Mouse (Mus musculus) B cell, adult 62 days (primary cell): ENCODE results near the gene Lix1l. TPM values are rescaled to one million over a fixed set of nuclear protein-coding genes. Genes with fewer than 3 reads are reported as not detected.

Experiments
- total RNA-seq: library from RNA; stranded (reverse); gene quantifications from 4 replicates; pipeline ENCODE4 v1.2.4, GENCODE M21; 2023

Gene Lix1l
- 0.27 to 0.91 TPM (median 0.36 TPM) in 4 replicates for total RNA-seq

GRCm38 (mm10) chr3:96600639-96601250, at the start of gene Lix1l:
Gene Lix1l, plus strand, starts transcription at chr3:96601149.

GRCm38 (mm10) chr3:96557694-96558093, 43.3 kb upstream of the Lix1l start, which contains the start of gene Txnip:
Gene Txnip, plus strand, starts transcription at chr3:96557957.

GRCm38 (mm10) chr3:96576690-96577541, 24.0 kb upstream of the Lix1l start, which contains the start of gene Gm16253:
Gene Gm16253, plus strand, starts transcription at chr3:96576984.

GRCm38 (mm10) chr3:96593790-96594560, 7.0 kb upstream of the Lix1l start, which contains the start of gene Polr3gl:
Gene Polr3gl, minus strand, starts transcription at chr3:96594181.

GRCm38 (mm10) chr3:96596228-96596707, 4.7 kb upstream of the Lix1l start, which contains the start of gene Ankrd34a:
Gene Ankrd34a, plus strand, starts transcription at chr3:96596636.

GRCm38 (mm10) chr3:96629729-96630600, 29.0 kb downstream of the Lix1l start, which contains the start of gene Rbm8a:
Gene Rbm8a, plus strand, starts transcription at chr3:96629933.

GRCm38 (mm10) chr3:96634928-96635879, 34.3 kb downstream of the Lix1l start, which contains the start of the genes Pex11b and Gm42957:
Gene Pex11b, plus strand, starts transcription at chr3:96635376.
Gene Gm42957, plus strand, starts transcription at chr3:96635474.

GRCm38 (mm10) chr3:96645018-96645649, 44.2 kb downstream of the Lix1l start, which contains the start of gene Itga10:
Gene Itga10, plus strand, starts transcription at chr3:96645584.

GRCm38 (mm10) chr3:96669727-96670468, 68.9 kb downstream of the Lix1l start, which contains the start of gene Ankrd35:
Gene Ankrd35, plus strand, starts transcription at chr3:96670131.

Other genes with a start within 250 kb of the Lix1l start
- not detected in 4 replicates for gene BC107364, start 148.8 kb upstream of the Lix1l start, total RNA-seq
- gene Hfe2, start 76.0 kb upstream of the Lix1l start, total RNA-seq, result not detected in 4 replicates
- gene Txnip, start 43.2 kb upstream of the Lix1l start, total RNA-seq, result 675 to 848 TPM (median 779 TPM) in 4 replicates
- not detected in 4 replicates for gene Gm16253, start 24.2 kb upstream of the Lix1l start, total RNA-seq
- gene Polr3gl, start 7.0 kb upstream of the Lix1l start, total RNA-seq, result 26.1 to 38.5 TPM (median 30.1 TPM) in 4 replicates
- gene Ankrd34a, start 4.5 kb upstream of the Lix1l start, total RNA-seq, result not detected in 4 replicates
- gene Rbm8a, start 28.8 kb downstream of the Lix1l start, total RNA-seq, result 76.7 to 110 TPM (median 95.7 TPM) in 4 replicates
- 19.4 to 26.2 TPM (median 23.9 TPM) in 4 replicates for gene Pex11b, start 34.2 kb downstream of the Lix1l start, total RNA-seq
- 0.16 TPM in 1 of 4 replicates, not detected in the others for gene Gm42957, start 34.3 kb downstream of the Lix1l start, total RNA-seq
- 1.9 to 3.3 TPM (median 2.8 TPM) in 4 replicates for gene Itga10, start 44.4 kb downstream of the Lix1l start, total RNA-seq
- 0.91 TPM in 1 of 4 replicates, not detected in the others for gene Ankrd35, start 69.0 kb downstream of the Lix1l start, total RNA-seq
- 36.6 to 48.0 TPM (median 39.6 TPM) in 4 replicates for gene Pias3, start 95.2 kb downstream of the Lix1l start, total RNA-seq
- gene Nudt17, start 107.4 kb downstream of the Lix1l start, total RNA-seq, result 0.46 to 0.54 TPM (median 0.53 TPM) in 3 of 4 replicates, not detected in the other
- gene Polr3c, start 126.5 kb downstream of the Lix1l start, total RNA-seq, result 47.6 to 55.2 TPM (median 53.7 TPM) in 4 replicates
- gene Rnf115, start 126.5 kb downstream of the Lix1l start, total RNA-seq, result 49.3 to 55.1 TPM (median 52.3 TPM) in 4 replicates
- 0.23 TPM in 1 of 4 replicates, not detected in the others for gene Pdzk1, start 228.1 kb downstream of the Lix1l start, total RNA-seq
- 0.85 to 2.0 TPM (median 0.95 TPM) in 4 replicates for gene Cd160, start 228.2 kb downstream of the Lix1l start, total RNA-seq